Mouse (Mus musculus): Measurements from ENCODE around the gene Zkscan2. TPM values are rescaled to one million over a fixed set of nuclear protein-coding genes. Genes with fewer than 3 reads are reported as not detected.

Zkscan2 gene
- polyA plus RNA-seq, 1 experiment from 2014 or later = 5.3 TPM

DNA sequence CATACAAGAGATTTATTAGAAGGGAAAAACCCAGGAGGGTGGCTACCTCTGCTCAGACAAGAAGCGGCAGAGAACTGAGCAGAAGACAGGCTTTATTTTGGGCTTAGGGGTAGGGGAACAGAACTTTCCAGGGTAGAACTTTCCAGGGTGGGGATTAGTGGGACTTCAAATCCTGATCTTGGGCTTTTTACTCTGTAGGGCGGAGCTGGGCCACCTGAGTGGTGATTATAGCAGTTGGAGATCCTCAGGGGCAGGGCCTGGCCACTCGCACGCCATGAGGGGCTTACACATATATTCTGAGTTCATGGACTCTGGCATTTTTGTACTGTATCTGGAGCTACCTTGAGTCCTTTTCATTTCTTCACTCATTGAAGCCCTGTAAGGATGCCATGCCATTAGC is 38.9 kb downstream of the Zkscan2 start:
- DNase-seq (ENCODE audit: low spot score) = no peak
- Histone ChIP-seq H3K9me3 (no peaks in the 10 kb centered on the region), H3K4me3 (no peak overlapping the region), H3K4me1 (replicated peaks) (no peaks in the 10 kb centered on the region), H3K27ac (no peak overlapping the region), H3K36me3 (no peaks in the 10 kb centered on the region), H3K27me3 (ENCODE audit: insufficient read depth, poor library complexity, severe bottlenecking) (no peaks in the 10 kb centered on the region)
- 91% methylated on average over 4 of the region's 4 CpGs for WGBS

DNA sequence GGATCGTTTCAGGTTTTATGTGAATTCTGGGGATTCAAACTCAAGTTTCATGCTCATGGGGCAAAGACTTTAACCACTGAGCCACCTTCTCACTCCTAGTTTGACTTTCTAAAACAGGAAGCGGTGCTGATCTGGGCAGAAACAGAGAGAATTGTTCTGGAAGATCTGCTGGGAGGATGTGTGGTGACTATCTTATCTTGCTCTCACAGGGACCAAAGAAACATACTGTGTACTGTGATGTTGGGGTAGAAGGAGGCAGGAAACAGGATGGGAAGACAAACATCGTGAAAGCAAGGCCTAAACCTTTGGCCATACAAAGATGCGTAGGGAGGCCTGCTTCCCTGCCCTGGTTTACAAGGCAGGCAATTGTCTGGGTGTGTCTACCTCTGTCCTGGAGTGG is 41.0 kb downstream of the Zkscan2 start:
- Histone ChIP-seq H3K4me3 (no peak overlapping the region), H3K36me3 (no peaks in the 10 kb centered on the region), H3K27me3 (ENCODE audit: insufficient read depth, poor library complexity, severe bottlenecking) (no peaks in the 10 kb centered on the region), H3K27ac (no peak overlapping the region), H3K9me3 (no peaks in the 10 kb centered on the region), H3K4me1 (replicated peaks) (no peaks in the 10 kb centered on the region)
- 81% methylated on average over 4 of the region's 4 CpGs for WGBS
- no peak for DNase-seq (ENCODE audit: low spot score)

DNA sequence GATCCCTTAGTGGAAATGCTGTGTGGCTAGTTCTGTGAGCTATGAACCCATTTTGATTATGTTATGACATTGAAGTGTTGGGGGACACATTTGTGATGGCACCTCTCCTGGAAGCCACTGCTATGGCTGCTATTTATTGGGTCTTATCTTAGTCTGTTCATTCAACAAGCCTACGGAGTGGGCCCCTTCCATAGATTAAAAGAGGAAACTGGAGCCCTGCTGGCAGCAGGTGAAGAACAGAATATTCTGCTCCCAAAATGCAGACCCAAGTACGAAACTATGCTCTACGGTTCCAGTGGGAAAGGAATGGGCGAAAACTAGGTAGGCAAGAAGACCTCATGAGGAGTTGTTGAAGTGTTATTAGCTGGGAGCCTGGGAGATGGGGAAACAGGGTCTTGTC is 41.9 kb downstream of the Zkscan2 start:
- H3K9me3 ChIP-seq = no peaks in the 10 kb centered on the region
- DNase-seq (ENCODE audit: low spot score) = no peak
- H3K36me3 ChIP-seq = no peaks in the 10 kb centered on the region
- no peak overlapping the region for H3K4me3 ChIP-seq
- no peaks in the 10 kb centered on the region for H3K4me1 ChIP-seq (replicated peaks)
- no peaks in the 10 kb centered on the region for H3K27me3 ChIP-seq (ENCODE audit: insufficient read depth, poor library complexity, severe bottlenecking)
- H3K27ac ChIP-seq = no peak overlapping the region
- 94% methylated on average over 4 of the region's 4 CpGs for WGBS

GRCm38 (mm10) chr7:123455088-123455487 is 45.2 kb downstream of the Zkscan2 start:
- Histone ChIP-seq H3K27me3 (ENCODE audit: insufficient read depth, poor library complexity, severe bottlenecking) (no peaks in the 10 kb centered on the region), H3K36me3 (no peaks in the 10 kb centered on the region), H3K9me3 (no peaks in the 10 kb centered on the region), H3K4me3 (no peak overlapping the region), H3K27ac (no peak overlapping the region), H3K4me1 (replicated peaks) (no peaks in the 10 kb centered on the region)
- no peak for DNase-seq (ENCODE audit: low spot score)
- 97% methylated on average over 3 of the region's 3 CpGs for WGBS

- WGBS = 88% methylated on average over 8 of the region's 8 CpGs
- no peaks in the 10 kb centered on the region for H3K27me3 ChIP-seq (ENCODE audit: insufficient read depth, poor library complexity, severe bottlenecking)
- no peaks in the 10 kb centered on the region for H3K9me3 ChIP-seq
- H3K27ac ChIP-seq = no peak overlapping the region
- no peak overlapping the region for H3K4me3 ChIP-seq
- DNase-seq (ENCODE audit: low spot score) = no peak
- no peaks in the 10 kb centered on the region for H3K4me1 ChIP-seq (replicated peaks)
- H3K36me3 ChIP-seq = no peaks in the 10 kb centered on the region
Measured at GRCm38 (mm10) chr7:123453066-123453465, 47.2 kb downstream of the Zkscan2 start.

DNA sequence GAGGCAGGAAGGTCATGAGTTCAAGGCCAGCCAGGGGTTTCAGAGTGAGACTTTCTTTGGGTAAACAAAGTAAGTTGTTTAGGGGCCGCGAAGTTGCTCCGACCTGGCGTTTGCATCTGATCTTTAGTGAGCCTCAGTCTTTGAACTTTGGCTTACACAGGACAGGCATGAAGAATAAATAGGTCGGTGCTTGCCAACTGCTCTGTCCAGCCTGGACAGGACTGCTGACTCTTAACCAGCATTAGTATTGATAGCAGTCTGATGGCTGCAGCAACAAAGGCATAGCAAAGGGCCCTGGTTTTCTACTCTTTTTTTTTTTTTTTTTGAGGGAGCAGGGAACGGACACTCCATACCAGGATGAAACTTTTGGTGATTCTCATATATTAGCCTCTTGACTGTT is 47.7 kb downstream of the Zkscan2 start:
- H3K4me3 ChIP-seq = no peak overlapping the region
- no peak for DNase-seq (ENCODE audit: low spot score)
- H3K27me3 ChIP-seq (ENCODE audit: insufficient read depth, poor library complexity, severe bottlenecking) = no peaks in the 10 kb centered on the region
- no peaks in the 10 kb centered on the region for H3K36me3 ChIP-seq
- H3K9me3 ChIP-seq = no peaks in the 10 kb centered on the region
- H3K4me1 ChIP-seq (replicated peaks) = no peaks in the 10 kb centered on the region
- 81% methylated on average over 6 of the region's 6 CpGs for WGBS
- no peak overlapping the region for H3K27ac ChIP-seq

GRCm38 (mm10) chr7:123450515-123450914 is 49.7 kb downstream of the Zkscan2 start:
- no peaks in the 10 kb centered on the region for H3K27me3 ChIP-seq (ENCODE audit: insufficient read depth, poor library complexity, severe bottlenecking)
- no peak overlapping the region for H3K27ac ChIP-seq
- no peak overlapping the region for H3K4me3 ChIP-seq
- no peaks in the 10 kb centered on the region for H3K9me3 ChIP-seq
- DNase-seq (ENCODE audit: low spot score) = no peak
- WGBS = 95% methylated on average over 2 of the region's 2 CpGs
- H3K36me3 ChIP-seq = no peaks in the 10 kb centered on the region
- H3K4me1 ChIP-seq (replicated peaks) = no peaks in the 10 kb centered on the region

DNA sequence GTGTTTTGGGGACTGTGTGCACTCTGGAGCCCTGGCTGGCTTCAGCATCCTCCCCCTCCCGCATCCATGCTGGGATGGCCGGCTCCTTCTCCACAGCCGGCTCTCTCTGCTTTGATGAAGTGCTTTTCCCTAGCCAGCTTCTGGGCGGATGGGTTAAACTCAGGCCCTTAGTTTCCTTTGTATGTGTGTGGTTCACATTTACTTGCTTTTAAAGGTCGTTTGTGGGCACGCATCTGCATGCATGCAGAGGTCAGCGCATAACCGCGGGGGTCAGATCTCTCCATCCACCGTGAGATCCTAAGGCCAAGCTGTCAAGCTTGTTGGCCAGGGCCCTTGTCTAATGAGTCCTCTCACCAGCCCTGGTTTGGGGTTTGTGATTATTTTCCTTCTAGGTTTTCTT is 50.6 kb downstream of the Zkscan2 start:
- Histone ChIP-seq H3K4me3 (no peak overlapping the region), H3K27me3 (ENCODE audit: insufficient read depth, poor library complexity, severe bottlenecking) (no peaks in the 10 kb centered on the region), H3K9me3 (no peaks in the 10 kb centered on the region), H3K36me3 (no peaks in the 10 kb centered on the region), H3K4me1 (replicated peaks) (no peaks in the 10 kb centered on the region), H3K27ac (no peak overlapping the region)
- no peak for DNase-seq (ENCODE audit: low spot score)
- 59% methylated on average over 10 of the region's 10 CpGs for WGBS

DNA sequence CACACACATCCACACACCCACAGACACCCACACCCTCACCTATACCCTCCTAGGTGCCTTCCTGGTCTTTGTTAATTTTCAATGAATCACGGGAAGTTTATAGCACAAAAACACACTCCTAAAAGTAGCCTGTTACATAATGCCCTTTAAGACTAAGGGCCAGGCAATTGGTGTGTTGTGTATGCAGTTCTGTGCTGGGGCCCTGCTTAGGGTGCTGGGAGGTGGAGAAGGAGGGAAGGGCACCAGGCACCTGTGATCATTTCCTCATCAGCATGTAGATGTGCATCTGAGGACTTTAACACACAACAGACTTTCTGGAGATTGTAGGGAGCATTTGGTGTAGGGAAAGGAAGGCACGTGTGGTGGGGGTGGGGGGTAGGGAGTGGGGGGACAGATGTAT is 51.5 kb downstream of the Zkscan2 start:
- 91% methylated on average over 2 of the region's 2 CpGs for WGBS
- H3K4me1 ChIP-seq (replicated peaks) = no peaks in the 10 kb centered on the region
- no peak for DNase-seq (ENCODE audit: low spot score)

GRCm38 (mm10) chr7:123442079-123442478 is 58.2 kb downstream of the Zkscan2 start:
- 72% methylated on average over 1 of the region's 1 CpGs for WGBS
- Histone ChIP-seq H3K4me3 (no peak overlapping the region), H3K9me3 (peaks cover 8% of the 10 kb centered on the region; the same call in 1 of the 2 replicates), H3K27ac (no peak overlapping the region), H3K4me1 (replicated peaks) (no peaks in the 10 kb centered on the region), H3K36me3 (no peaks in the 10 kb centered on the region), H3K27me3 (ENCODE audit: insufficient read depth, poor library complexity, severe bottlenecking) (no peaks in the 10 kb centered on the region)
- no peak for DNase-seq (ENCODE audit: low spot score)

More for the DNA sequence above, 51.5 kb downstream of the Zkscan2 start:
- Histone ChIP-seq H3K4me3 (no peak overlapping the region), H3K36me3 (no peaks in the 10 kb centered on the region), H3K27ac (no peak overlapping the region), H3K9me3 (no peaks in the 10 kb centered on the region), H3K27me3 (ENCODE audit: insufficient read depth, poor library complexity, severe bottlenecking) (no peaks in the 10 kb centered on the region)

DNA sequence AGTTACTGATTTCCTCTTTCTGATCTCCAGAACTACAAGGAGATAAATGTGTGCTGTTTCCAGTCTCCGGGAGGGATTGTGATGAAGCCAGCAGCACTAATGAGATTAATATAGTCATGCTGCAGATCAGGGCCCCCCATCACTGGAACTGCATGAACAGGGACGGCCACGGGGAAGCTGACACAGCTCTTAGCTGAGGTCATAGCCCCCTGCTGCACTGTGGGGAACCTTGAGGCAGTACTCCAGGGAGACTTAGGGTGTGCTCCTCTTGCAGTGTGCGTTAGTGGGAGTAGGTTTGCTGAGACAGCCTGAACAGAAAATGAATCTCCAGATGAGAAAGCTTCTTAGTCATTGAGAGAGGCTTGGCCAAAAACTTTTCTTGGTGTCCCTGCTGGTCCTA is 69.0 kb downstream of the Zkscan2 start:
- Histone ChIP-seq H3K36me3 (peaks cover 47% of the 10 kb centered on the region), H3K27me3 (ENCODE audit: insufficient read depth, poor library complexity, severe bottlenecking) (no peaks in the 10 kb centered on the region), H3K4me3 (no peak overlapping the region), H3K4me1 (replicated peaks) (no peaks in the 10 kb centered on the region), H3K9me3 (peaks cover 4% of the 10 kb centered on the region; the same call in 1 of the 2 replicates), H3K27ac (no peak overlapping the region)
- DNase-seq (ENCODE audit: low spot score) = no peak
- WGBS = 85% methylated on average over 4 of the region's 4 CpGs

- Histone ChIP-seq H3K4me3 (no peak overlapping the region), H3K27ac (no peak overlapping the region), H3K9me3 (peaks cover 4% of the 10 kb centered on the region; the same call in 1 of the 2 replicates), H3K4me1 (replicated peaks) (no peaks in the 10 kb centered on the region), H3K36me3 (peaks cover 54% of the 10 kb centered on the region), H3K27me3 (ENCODE audit: insufficient read depth, poor library complexity, severe bottlenecking) (no peaks in the 10 kb centered on the region)
- WGBS = 86% methylated on average over 4 of the region's 4 CpGs
- DNase-seq (ENCODE audit: low spot score) = no peak
Measured at GRCm38 (mm10) chr7:123430411-123430705, 69.9 kb downstream of the Zkscan2 start.

DNA sequence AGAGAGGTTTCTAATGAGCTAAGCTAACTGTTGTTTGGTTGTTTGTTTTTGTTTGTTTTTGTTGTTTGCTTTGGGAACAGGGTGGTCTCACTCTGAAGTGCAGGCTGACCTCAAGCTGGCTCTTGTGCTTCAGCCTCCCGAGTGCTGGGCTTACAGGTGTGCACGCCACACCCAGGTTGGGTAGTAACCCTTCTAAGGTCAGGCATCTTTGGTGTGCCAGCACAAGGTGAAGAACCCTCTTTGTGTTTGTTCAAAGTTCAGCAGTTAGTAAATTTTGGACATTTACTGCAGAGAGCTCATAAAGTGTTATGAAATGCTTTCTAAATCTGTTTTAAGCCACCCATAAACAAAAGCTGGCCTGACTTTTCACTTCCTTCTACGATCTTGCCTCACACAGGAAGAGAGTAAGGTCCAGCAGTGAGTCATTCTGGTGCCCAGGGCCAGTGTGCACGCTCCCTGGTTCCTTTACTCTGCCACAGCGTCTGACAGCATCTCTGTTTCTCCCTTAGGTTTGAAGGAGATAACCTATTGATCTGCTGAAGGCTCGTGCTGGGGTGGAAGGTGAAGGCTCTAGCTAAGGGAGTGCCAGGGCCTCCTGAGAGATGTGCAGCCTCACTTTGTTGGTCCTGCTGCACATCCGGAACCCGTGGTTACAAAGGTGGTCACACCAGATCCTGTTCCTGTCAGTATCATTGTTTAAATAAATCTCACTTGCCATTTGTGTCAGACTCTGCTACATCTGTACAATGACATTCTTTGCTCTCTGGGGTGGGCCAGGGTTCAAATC is 70.4 kb downstream of the Zkscan2 start:
- peaks cover 60% of the 10 kb centered on the region for H3K36me3 ChIP-seq
- peaks cover 4% of the 10 kb centered on the region; the same call in 1 of the 2 replicates for H3K9me3 ChIP-seq
- no peak overlapping the region for H3K4me3 ChIP-seq
- no peak for DNase-seq (ENCODE audit: low spot score)
- H3K4me1 ChIP-seq (replicated peaks) = no peaks in the 10 kb centered on the region
- H3K27me3 ChIP-seq (ENCODE audit: insufficient read depth, poor library complexity, severe bottlenecking) = no peaks in the 10 kb centered on the region
- 85% methylated on average over 8 of the region's 8 CpGs for WGBS
- H3K27ac ChIP-seq = no peak overlapping the region

All from hindbrain, embryonic 10.5 days (tissue).